Mouse (Mus musculus) intestine, postnatal 0 days (tissue): ENCODE measurements at regions not wholly inside any gene's neighbourhood (a gene's known extent, or its start where the extent isn't known, plus 50 kb on each side); places are given as distances from the start of the nearest gene placed in this dataset.

Source experiments
- ATAC-seq: fragments of 200-750 bp; cut with Nextera tagmentation; 2 replicates; pipeline ENCODE4 v1.8.0; 2017; ENCODE audit warnings: mild to moderate bottlenecking, moderate TSS enrichment, moderate library complexity
- H3K27ac ChIP-seq: fragments of 300-500 bp; sonication (generic); 2 replicates; pipeline ENCODE4 v1.5.1; 2014; ENCODE audit warnings: mild to moderate bottlenecking, low read depth, low read length, moderate library complexity
- H3K27me3 ChIP-seq: fragments of 300-500 bp; sonication (generic); replicated peaks from 2 replicates; pipeline ENCODE4 v1.6.1; 2014; ENCODE audit warnings: low read length, mixed read lengths; ENCODE audit not compliant: control insufficient read depth, insufficient read depth
- H3K36me3 ChIP-seq: fragments of 300-500 bp; sonication (generic); 2 replicates; pipeline ENCODE4 v1.6.1; 2014; ENCODE audit warnings: mild to moderate bottlenecking, moderate library complexity; ENCODE audit not compliant: control insufficient read depth, insufficient read depth
- H3K4me1 ChIP-seq: fragments of 300-500 bp; sonication (generic); replicated peaks from 2 replicates; pipeline ENCODE4 v1.6.1; 2014; ENCODE audit warnings: antibody characterized with exemption, low read length, mixed read lengths; ENCODE audit not compliant: control insufficient read depth, insufficient read depth
- H3K4me2 ChIP-seq: fragments of 300-500 bp; sonication (generic); replicated peaks from 2 replicates; pipeline ENCODE4 v1.6.1; 2014; ENCODE audit warnings: low read depth, mild to moderate bottlenecking, moderate library complexity
- H3K4me3 ChIP-seq: fragments of 300-500 bp; sonication (generic); 2 replicates; pipeline ENCODE4 v1.5.1; 2014; ENCODE audit warnings: low read depth, low read length
- H3K9ac ChIP-seq: fragments of 300-500 bp; sonication (generic); 2 replicates; pipeline ENCODE4 v1.6.1; 2014; ENCODE audit warnings: mild to moderate bottlenecking, low read depth, low read length
- H3K9me3 ChIP-seq: fragments of 300-500 bp; sonication (generic); 2 replicates; pipeline ENCODE4 v1.6.1; 2016; ENCODE audit warnings: mixed run types; ENCODE audit not compliant: control insufficient read depth
- CTCF ChIP-seq: sonication (generic); IDR thresholded peaks from 2 replicates; pipeline ENCODE4 v1.5.1; 2016; ENCODE audit warnings: low read depth, mild to moderate bottlenecking, control low read depth, antibody characterized with exemption, moderate library complexity
- WGBS: fragments of 180-500 bp; shearing (Covaris S2); extraction: QIAGEN DNeasy Blood & Tissue Kit; methylation state at CpG from one replicate; pipeline ENCODE4 v1.1.7; 2014; 5-methylcytosine and 5-hydroxymethylcytosine counted together

- Histone ChIP-seq H3K4me3 (no peak overlapping the region), H3K9me3 (no peaks in the 10 kb centered on the region), H3K4me2 (no peak overlapping the region), H3K4me1 (no peaks in the 10 kb centered on the region), H3K27ac (no peak overlapping the region), H3K9ac (no peak overlapping the region), H3K36me3 (no peaks in the 10 kb centered on the region), H3K27me3 (no peaks in the 10 kb centered on the region)
- WGBS: 79% methylated on average over 5 of the region's 5 CpGs
- no peak for ATAC-seq
- no peak for TF ChIP-seq CTCF
Measured at GRCm38 (mm10) chr8:62678166-62678565, 272.6 kb upstream of the Spock3 start.

DNA sequence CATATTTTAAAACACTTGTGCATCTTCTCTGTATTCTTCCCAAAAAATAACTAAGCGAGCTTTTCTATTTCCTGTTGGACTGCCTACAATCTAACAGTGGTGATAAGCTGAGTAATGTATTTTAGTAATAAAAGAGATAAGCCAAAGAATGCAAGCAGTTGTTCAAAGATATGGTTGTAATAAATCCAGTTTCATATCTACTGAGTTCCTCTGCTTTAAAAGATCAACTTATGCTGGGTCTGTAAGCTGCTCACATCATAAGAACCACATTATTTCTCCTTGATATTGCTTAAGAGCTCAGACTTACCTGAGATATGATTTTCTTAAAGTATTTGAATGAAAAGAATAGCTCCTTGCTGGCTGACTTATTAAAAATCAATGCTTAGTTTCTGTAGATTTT is 266.6 kb upstream of the Spock3 start:
- WGBS: 35% methylated on average over 1 of the region's 1 CpGs
- H3K36me3 ChIP-seq: no peaks in the 10 kb centered on the region
- H3K4me2 ChIP-seq: no peak overlapping the region
- ATAC-seq: no peak
- no peaks in the 10 kb centered on the region for H3K4me1 ChIP-seq
- H3K27ac ChIP-seq: no peak overlapping the region
- no peak for TF ChIP-seq CTCF
- no peak overlapping the region for H3K9ac ChIP-seq
- H3K4me3 ChIP-seq: no peak overlapping the region
- H3K27me3 ChIP-seq: no peaks in the 10 kb centered on the region
- no peaks in the 10 kb centered on the region for H3K9me3 ChIP-seq

DNA sequence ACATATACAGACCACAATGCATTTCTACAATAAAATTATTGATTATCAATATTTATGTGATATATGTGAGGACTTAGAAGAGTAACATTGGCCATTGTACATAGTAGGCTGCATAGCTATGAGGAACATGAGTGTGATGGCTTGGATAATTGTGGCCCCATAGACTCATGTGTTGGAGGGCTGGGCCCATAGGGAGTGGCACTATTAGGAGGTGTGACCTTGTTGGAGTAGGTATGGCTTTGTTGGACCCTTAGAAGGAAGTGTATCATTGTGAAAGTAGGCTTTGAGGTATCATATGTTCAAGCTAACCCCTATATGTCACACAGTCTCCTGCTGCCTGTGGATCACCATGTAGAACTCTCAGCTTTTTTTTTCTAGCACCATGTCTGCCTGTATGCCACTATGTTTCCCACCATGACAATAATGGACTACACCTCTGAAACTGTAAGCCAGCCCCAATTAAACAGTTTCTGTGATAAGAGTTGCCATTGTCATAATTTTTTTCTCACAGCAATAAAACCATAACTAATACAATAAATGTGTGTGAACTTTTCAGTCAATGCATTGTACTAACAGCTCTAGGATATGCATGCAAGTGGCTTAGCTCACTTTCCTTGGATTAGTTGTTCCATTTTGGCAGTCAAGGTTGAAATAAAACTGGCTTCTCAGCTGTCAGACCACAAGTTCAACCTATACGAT is 265.3 kb upstream of the Spock3 start:
- peak; percentile 22 for ATAC-seq
- H3K9ac ChIP-seq: no peak overlapping the region
- H3K4me1 ChIP-seq: no peaks in the 10 kb centered on the region
- no peak overlapping the region for H3K27ac ChIP-seq
- H3K36me3 ChIP-seq: no peaks in the 10 kb centered on the region
- no peaks in the 10 kb centered on the region for H3K9me3 ChIP-seq
- H3K4me3 ChIP-seq: no peak overlapping the region
- WGBS: 13% methylated on average over 1 of the region's 1 CpGs
- no peak for TF ChIP-seq CTCF
- no peak overlapping the region for H3K4me2 ChIP-seq
- H3K27me3 ChIP-seq: no peaks in the 10 kb centered on the region

DNA sequence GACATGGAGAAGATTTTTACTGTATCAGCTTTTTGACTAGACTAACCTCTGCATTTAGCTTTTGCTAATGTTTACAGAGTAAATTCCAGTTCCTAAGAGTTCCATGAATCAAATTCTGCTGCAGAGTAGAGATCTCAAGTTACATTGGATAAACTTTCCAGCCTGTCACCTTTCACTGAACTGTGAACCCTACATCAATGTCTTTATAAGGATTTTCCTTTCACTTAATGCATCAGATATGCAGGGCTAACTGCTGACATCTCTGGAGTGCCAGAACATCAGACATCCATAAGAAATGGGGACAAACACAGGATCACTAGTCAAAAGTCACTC is 264.8 kb upstream of the Spock3 start:
- Histone ChIP-seq H3K4me3 (no peak overlapping the region), H3K36me3 (no peaks in the 10 kb centered on the region), H3K27me3 (no peaks in the 10 kb centered on the region), H3K9ac (no peak overlapping the region), H3K4me2 (no peak overlapping the region), H3K27ac (no peak overlapping the region), H3K4me1 (no peaks in the 10 kb centered on the region), H3K9me3 (no peaks in the 10 kb centered on the region)
- TF ChIP-seq CTCF: no peak
- no peak for ATAC-seq
